Mouse (Mus musculus) forebrain, postnatal 0 days (tissue): ENCODE results near the gene Cd3d. TPM values are rescaled to one million over a fixed set of nuclear protein-coding genes. Genes with fewer than 3 reads are reported as not detected.
"Not testable (repeated sequence)": the region's sequence is repeated elsewhere in the genome, so short reads cannot be mapped to it uniquely, and the experiment has no call there.

ENCODE experiments used
- ATAC-seq: fragments of 200-750 bp; cut with Nextera tagmentation; 2 replicates; pipeline ENCODE4 v1.8.0; 2017; ENCODE audit warnings: mild to moderate bottlenecking, moderate library complexity
- DNase-seq: peaks from one replicate; pipeline ENCODE4 v3.0.0-alpha.2; 2015
- H3K27ac ChIP-seq: fragments of 300-500 bp; sonication (generic); 2 replicates; pipeline ENCODE4 v1.5.1; 2014; ENCODE audit warnings: low read depth, mild to moderate bottlenecking, antibody characterized with exemption, low read length, moderate library complexity, mixed read lengths
- H3K27me3 ChIP-seq: fragments of 300-500 bp; sonication (generic); 2 replicates; pipeline ENCODE4 v1.6.1; 2014; ENCODE audit warnings: mild to moderate bottlenecking, low read length, mixed read lengths; ENCODE audit not compliant: insufficient read depth
- H3K36me3 ChIP-seq: fragments of 300-500 bp; sonication (generic); 2 replicates; pipeline ENCODE4 v1.6.1; 2014; ENCODE audit warnings: mild to moderate bottlenecking, moderate library complexity; ENCODE audit not compliant: insufficient read depth
- H3K4me1 ChIP-seq: fragments of 300-500 bp; sonication (generic); 2 replicates; pipeline ENCODE4 v1.6.1; 2014; ENCODE audit warnings: antibody characterized with exemption; ENCODE audit not compliant: insufficient read depth
- H3K4me2 ChIP-seq: fragments of 300-500 bp; sonication (generic); 2 replicates; pipeline ENCODE4 v1.6.1; 2014; ENCODE audit warnings: low read depth, mild to moderate bottlenecking, moderate library complexity
- H3K4me3 ChIP-seq: fragments of 300-500 bp; sonication (generic); 2 replicates; pipeline ENCODE4 v1.5.1; 2014; ENCODE audit warnings: low read depth, low read length, mixed read lengths
- H3K9ac ChIP-seq: fragments of 300-500 bp; sonication (generic); 2 replicates; pipeline ENCODE4 v1.6.1; 2014; ENCODE audit warnings: mild to moderate bottlenecking
- H3K9me3 ChIP-seq: fragments of 300-500 bp; sonication (generic); 2 replicates; pipeline ENCODE4 v1.6.1; 2016; ENCODE audit warnings: low read length
- CTCF ChIP-seq: sonication (generic); IDR thresholded peaks from 2 replicates; pipeline ENCODE4 v1.5.1; 2016; ENCODE audit warnings: antibody characterized with exemption, control low read depth, low read depth
- WGBS: fragments of 180-500 bp; shearing (Covaris S2); extraction: QIAGEN DNeasy Blood & Tissue Kit; methylation state at CpG from one replicate; pipeline ENCODE4 v1.1.7; 2014; 5-methylcytosine and 5-hydroxymethylcytosine counted together
- polyA plus RNA-seq: library from polyadenylated mRNA; unstranded; fragments of >200 nt; fragmentation: Nextera tagmentation; extraction: Ambion mirVana; gene quantifications from 2 replicates; pipeline ENCODE4 v1.2.1, GENCODE M21; 2015
- total RNA-seq: library from RNA; depleted of rRNA; stranded (reverse); fragments of >200 nt; gene quantifications from 2 replicates; pipeline ENCODE4 v1.2.3, GENCODE M21; 2014

Cd3d gene
- total and polyA plus RNA-seq, 2 experiments from 2014 or later: not detected

GRCm38 (mm10) chr9:44965833-44966466 lies 15.6 kb upstream of the Cd3d start:
- ATAC-seq (no peak), DNase-seq (no peak)
- peaks cover 14% of the 10 kb centered on the region for H3K4me1 ChIP-seq
- peaks cover 16% of the 10 kb centered on the region; the same call in 1 of the 2 replicates for H3K36me3 ChIP-seq
- no peaks in the 10 kb centered on the region for H3K9me3 ChIP-seq
- H3K27ac ChIP-seq: peak overlapping the region; percentile 67
- H3K27me3 ChIP-seq: no peaks in the 10 kb centered on the region; the same call in 1 of the 2 replicates
- H3K9ac ChIP-seq: peak overlapping the region; percentile 46
- WGBS: 14% methylated on average over 10 of the region's 10 CpGs
- TF ChIP-seq CTCF: no peak
- peak overlapping the region; percentile 93 for H3K4me3 ChIP-seq
- peak overlapping the region; percentile 71 for H3K4me2 ChIP-seq

- H3K9ac ChIP-seq: no peak overlapping the region
- DNase-seq (peak; percentile 61), ATAC-seq (no peak)
- no peak overlapping the region for H3K4me3 ChIP-seq
- TF ChIP-seq CTCF: peak; percentile 72
- no peaks in the 10 kb centered on the region; the same call in 1 of the 2 replicates for H3K27me3 ChIP-seq
- peaks cover 14% of the 10 kb centered on the region for H3K4me1 ChIP-seq
- no peak overlapping the region for H3K4me2 ChIP-seq
- no peaks in the 10 kb centered on the region for H3K9me3 ChIP-seq
- no peak overlapping the region for H3K27ac ChIP-seq
- H3K36me3 ChIP-seq: 0 out of 2 replicates have a peak, but pooled peaks cover 9% of the 10 kb centered on the region
- WGBS: 25% methylated on average over 3 of the region's 3 CpGs
These were observed 14.8 kb upstream of the Cd3d start for GRCm38 (mm10) chr9:44966815-44967242.

GRCm38 (mm10) chr9:44967763-44968162 lies 13.8 kb upstream of the Cd3d start:
- peaks cover 14% of the 10 kb centered on the region for H3K4me1 ChIP-seq
- H3K9me3 ChIP-seq, H3K4me3 ChIP-seq, ATAC-seq, H3K36me3 ChIP-seq, H3K27me3 ChIP-seq, H3K4me2 ChIP-seq, H3K9ac ChIP-seq, DNase-seq, H3K27ac ChIP-seq: not testable (repeated sequence)
- WGBS: 82% methylated on average over 5 of the region's 5 CpGs

GRCm38 (mm10) chr9:44969450-44969849 lies 12.1 kb upstream of the Cd3d start:
- Histone ChIP-seq H3K9me3 (no peaks in the 10 kb centered on the region), H3K4me3 (no peak overlapping the region), H3K9ac (no peak overlapping the region), H3K27me3 (peaks cover 8% of the 10 kb centered on the region), H3K36me3 (no peaks in the 10 kb centered on the region), H3K27ac (no peak overlapping the region), H3K4me1 (peaks cover 10% of the 10 kb centered on the region), H3K4me2 (no peak overlapping the region)
- TF ChIP-seq CTCF: no peak
- WGBS: 75% methylated on average over 1 of the region's 1 CpGs
- DNase-seq (no peak), ATAC-seq (no peak)

- Histone ChIP-seq H3K36me3 (no peaks in the 10 kb centered on the region), H3K4me1 (no peaks in the 10 kb centered on the region), H3K9ac (no peak overlapping the region), H3K27me3 (peaks cover 17% of the 10 kb centered on the region), H3K27ac (no peak overlapping the region), H3K4me2 (no peak overlapping the region), H3K9me3 (no peaks in the 10 kb centered on the region), H3K4me3 (no peak overlapping the region)
- ATAC-seq (no peak), DNase-seq (no peak)
- no peak for TF ChIP-seq CTCF
- WGBS: 78% methylated on average over 6 of the region's 6 CpGs
These were observed 3.8 kb upstream of the Cd3d start for GRCm38 (mm10) chr9:44977813-44978212.

- H3K27ac ChIP-seq: no peak overlapping the region
- no peaks in the 10 kb centered on the region for H3K9me3 ChIP-seq
- peaks cover 11% of the 10 kb centered on the region for H3K27me3 ChIP-seq
- TF ChIP-seq CTCF: no peak
- ATAC-seq: no peak
- no peaks in the 10 kb centered on the region for H3K36me3 ChIP-seq
- H3K4me2 ChIP-seq: no peak overlapping the region
- H3K4me1 ChIP-seq: no peaks in the 10 kb centered on the region
- 77% methylated on average over 7 of the region's 7 CpGs for WGBS
- DNase-seq: no peak
- no peak overlapping the region for H3K4me3 ChIP-seq
- H3K9ac ChIP-seq: no peak overlapping the region
These were observed 1.8 kb upstream of the Cd3d start for GRCm38 (mm10) chr9:44979806-44980205.

- ATAC-seq (no peak), DNase-seq (no peak)
- no peaks in the 10 kb centered on the region for H3K9me3 ChIP-seq
- no peak within 1 kb of the TSS for H3K9ac ChIP-seq
- peaks cover 11% of the 10 kb centered on the region for H3K27me3 ChIP-seq
- no peak within 1 kb of the TSS for H3K4me2 ChIP-seq
- no peaks in the 10 kb centered on the region for H3K36me3 ChIP-seq
- H3K27ac ChIP-seq: no peak within 1 kb of the TSS
- TF ChIP-seq CTCF: no peak
- H3K4me3 ChIP-seq: no peak within 1 kb of the TSS
- 77% methylated on average over 3 of the region's 3 CpGs for WGBS
- H3K4me1 ChIP-seq: no peaks in the 10 kb centered on the region
These were observed 1.3 kb upstream of the Cd3d start, which contains the start of gene Cd3g for GRCm38 (mm10) chr9:44980242-44980641. Cd3g (minus strand) TSS chr9:44980431.
